Mouse (Mus musculus): ENCODE results near the gene Pgp.
"Not testable (repeated sequence)": the region's sequence is repeated elsewhere in the genome, so short reads cannot be mapped to it uniquely, and the experiment has no call there.

Gene Pgp

GRCm38 (mm10) chr17:24469910-24470602, at the start of gene Pgp, which contains the start of gene E4f1:
Gene Pgp, plus strand, starts transcription at chr17:24470392.
Gene E4f1, minus strand, starts transcription at chr17:24470313.
- peak; percentile 98 for DNase-seq (ENCODE audit: low read depth)

- no peak for DNase-seq (ENCODE audit: low read depth)
Observed at GRCm38 (mm10) chr17:24423114-24423513, 47.1 kb upstream of the Pgp start.

DNA sequence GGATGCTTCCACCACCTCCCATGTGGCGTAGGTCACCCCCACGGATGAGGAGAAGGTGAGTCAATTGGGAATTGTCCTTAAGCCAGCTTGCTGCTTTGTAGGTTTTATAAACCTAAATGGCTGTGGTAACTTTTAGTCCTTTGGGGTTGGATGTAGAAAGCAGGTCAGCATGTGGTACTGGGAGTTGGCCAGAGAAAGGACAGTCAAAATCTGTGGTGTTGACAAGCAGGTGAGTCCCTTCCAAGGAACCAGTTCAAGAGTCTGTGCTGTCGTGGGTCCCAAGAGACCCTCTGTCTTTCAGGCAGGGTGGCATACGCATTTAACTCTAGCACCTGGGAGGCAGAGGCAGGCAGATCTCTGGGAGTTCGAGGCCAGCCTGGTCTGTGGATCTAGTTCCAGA, 45.7 kb upstream of the Pgp start:
- no peak for DNase-seq (ENCODE audit: low read depth)

DNA sequence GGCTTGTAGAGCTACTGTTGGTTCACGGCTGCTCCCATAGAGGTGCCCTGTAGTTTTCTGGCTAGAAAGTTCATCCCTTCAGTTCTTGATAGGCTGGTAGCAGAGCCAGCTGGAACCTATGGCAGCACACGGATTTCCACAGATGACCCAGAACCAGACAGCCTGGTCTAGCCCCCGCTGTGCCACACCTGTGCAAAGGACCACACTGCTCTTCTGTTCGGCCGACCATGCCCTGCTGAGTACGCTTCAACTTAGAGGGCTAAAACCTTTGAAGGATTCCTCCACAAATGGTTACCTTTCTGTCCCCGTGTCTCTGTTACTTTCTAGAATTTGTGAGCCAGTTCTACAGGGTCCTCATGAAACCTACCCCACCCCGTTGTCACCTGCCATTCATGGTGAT, 44.9 kb upstream of the Pgp start:
- DNase-seq (ENCODE audit: low read depth), result not testable (repeated sequence)

GRCm38 (mm10) chr17:24425905-24426304, 44.3 kb upstream of the Pgp start:
- DNase-seq (ENCODE audit: low read depth), result no peak

GRCm38 (mm10) chr17:24426471-24427169, 43.6 kb upstream of the Pgp start, which contains the start of gene Eci1:
Gene Eci1, plus strand, starts transcription at chr17:24426641.
- DNase-seq (ENCODE audit: low read depth), result peak; percentile 85

DNA sequence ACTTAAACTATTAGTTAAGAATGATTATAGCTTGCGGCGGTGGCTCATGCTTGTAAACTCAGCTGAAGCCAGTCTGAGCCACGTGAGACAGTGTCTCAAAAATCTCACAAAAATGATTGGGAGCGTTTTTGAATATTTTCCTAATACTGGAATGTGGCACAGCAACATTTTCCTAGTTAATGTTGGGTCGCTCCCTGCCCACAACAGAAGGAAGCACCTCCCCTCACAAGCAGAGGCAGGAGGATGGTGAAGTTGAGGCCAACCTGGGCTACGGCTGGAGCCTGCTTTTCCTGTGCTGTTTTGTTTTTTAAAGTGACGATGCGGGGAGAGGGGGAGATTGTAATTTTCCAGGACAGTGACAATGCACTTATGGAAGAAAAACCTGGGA, 43.0 kb upstream of the Pgp start:
- no peak for DNase-seq (ENCODE audit: low read depth)

DNA sequence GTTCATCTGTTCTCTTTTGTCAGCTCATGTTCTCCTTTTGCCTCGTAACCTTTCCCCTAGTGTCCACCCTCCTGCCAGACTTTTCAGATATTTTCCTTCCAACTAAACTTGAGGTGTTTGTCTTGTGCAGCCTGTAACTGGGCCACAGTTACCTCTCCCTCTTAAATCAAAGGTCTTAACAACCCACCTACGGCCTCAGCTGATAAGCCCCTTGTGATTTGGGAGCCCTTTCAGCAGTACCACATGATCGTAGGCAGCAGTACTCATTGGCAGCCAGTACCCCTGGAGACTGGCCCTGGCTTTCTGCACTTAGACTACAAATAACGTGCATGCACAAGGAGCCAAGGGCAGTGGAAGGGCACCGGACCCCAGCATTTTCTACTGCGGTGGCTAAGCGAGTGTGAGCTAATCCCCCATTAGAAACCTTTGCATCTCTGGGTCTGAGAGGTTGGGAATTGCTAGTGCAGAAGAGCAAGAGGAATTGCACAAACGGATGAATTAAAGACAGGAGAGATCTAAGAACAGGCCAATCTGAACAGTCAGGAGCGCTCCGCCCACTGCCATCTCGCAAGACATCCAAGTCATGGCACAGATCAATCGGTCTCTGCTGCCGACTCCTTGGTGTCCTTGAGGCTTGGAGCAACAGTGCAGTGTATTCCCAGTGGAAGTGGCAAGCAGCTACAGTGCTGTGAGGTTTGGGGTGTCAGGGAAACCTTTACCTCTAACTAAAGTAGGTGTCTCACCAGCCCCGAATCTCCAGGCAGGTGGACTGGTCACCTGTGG, 40.8 kb upstream of the Pgp start:
- DNase-seq (ENCODE audit: low read depth), result no peak

DNA sequence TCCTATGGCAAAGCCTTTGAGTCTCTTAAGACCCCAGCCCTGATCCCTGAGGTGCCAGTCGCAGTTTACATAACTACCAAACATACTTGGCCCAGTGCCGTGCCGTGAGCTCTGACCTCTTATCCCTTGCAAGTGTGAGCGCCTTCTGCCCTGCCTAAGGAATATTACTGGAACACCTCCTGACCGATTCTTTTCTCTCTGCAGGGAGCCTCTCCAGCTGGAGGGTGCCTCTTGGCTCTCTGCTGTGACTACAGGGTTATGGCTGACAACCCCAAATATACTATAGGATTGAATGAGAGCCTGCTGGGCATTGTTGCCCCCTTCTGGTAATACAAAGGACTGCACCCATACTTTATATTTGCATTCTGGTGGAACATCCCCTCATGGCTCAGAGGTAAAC, 33.2 kb upstream of the Pgp start:
- no peak for DNase-seq (ENCODE audit: low read depth)

DNA sequence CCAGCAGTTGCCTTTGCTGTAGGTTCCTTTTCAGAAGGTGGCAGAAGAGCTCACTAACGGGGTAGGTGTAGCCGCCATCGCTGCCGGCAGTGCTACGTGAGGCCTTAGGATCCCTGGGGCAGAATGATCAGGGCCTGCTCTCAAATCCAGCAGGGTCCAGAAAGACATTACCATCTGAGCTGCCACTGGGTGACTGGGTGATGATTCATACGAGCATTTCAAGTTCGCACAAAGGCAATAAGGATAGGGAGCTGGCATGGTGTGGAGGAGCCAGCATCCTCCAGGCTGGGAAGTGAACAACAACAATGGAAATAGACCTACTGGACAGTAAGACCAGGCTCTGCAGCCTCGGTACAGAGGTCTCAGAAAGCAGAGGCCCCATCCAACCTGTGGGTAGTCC, 29.8 kb upstream of the Pgp start:
- DNase-seq (ENCODE audit: low read depth), result no peak

GRCm38 (mm10) chr17:24441148-24441547, 29.0 kb upstream of the Pgp start:
- DNase-seq (ENCODE audit: low read depth), result no peak

GRCm38 (mm10) chr17:24442107-24442506, 28.1 kb upstream of the Pgp start:
- no peak for DNase-seq (ENCODE audit: low read depth)

GRCm38 (mm10) chr17:24442632-24443155, 27.5 kb upstream of the Pgp start, which contains the start of gene Dnase1l2:
Gene Dnase1l2, minus strand, starts transcription at chr17:24443105.
- no peak for DNase-seq (ENCODE audit: low read depth)

DNA sequence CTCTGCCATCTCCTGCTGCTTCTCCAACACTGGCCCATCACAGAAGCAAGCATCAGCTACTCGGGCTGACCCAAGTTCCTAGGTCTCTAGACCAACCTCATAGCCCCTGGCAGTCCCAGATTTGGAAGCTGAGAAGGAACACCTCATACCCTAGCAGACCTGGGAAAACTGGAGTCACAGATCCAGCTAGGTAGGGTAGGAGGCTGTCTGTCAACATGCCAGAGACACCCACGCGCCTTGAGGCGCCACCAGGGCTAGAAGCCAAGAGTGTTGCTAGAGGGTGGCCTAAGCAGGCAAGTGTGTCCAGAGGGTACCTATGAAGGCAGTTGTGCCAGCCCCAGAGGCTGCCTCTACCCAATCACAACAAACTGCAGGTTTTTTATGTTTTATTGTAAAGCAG, 26.8 kb upstream of the Pgp start:
- DNase-seq (ENCODE audit: low read depth), result no peak

- no peak for DNase-seq (ENCODE audit: low read depth)
Observed at GRCm38 (mm10) chr17:24446590-24446989, 23.6 kb upstream of the Pgp start.

DNA sequence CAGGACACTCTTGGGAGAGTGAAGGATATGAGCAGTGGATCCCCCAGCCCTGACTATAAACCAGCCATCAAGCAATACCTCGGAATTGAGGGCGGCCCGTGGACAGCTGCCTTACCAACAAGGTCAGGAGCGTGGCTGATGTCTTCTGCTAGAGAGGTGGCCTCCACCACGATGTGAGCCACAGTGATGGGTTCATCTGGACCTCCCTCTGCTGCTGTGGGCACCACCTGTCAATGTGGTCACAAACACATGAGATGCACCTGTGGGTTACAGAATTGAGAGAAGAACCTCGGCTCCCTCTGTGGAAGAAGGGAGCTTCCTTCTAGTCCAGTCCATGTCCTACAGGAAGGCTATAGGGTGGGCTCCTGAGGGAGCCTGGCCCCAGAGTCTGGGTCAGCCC, 20.7 kb upstream of the Pgp start:
- DNase-seq (ENCODE audit: low read depth), result no peak

DNA sequence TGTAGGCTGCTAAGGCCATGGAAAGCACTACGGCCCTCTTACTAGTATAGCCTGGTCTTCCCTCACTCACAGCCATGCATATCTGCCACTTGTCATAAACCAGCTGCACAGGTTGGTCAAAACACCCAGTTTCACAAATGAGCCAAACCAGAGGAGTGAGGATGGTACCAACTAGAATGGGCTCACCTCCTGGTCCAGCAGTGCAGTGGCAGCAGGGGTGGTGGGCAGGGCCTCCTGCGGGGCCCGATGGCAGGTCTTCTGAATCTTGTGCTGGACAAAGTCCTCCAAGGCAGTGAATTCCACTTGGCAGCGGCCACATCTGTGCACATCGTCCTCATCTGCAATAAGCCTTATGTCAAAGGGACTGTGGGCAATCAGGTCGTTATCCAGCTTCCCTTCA, 19.0 kb upstream of the Pgp start:
- no peak for DNase-seq (ENCODE audit: low read depth)

DNA sequence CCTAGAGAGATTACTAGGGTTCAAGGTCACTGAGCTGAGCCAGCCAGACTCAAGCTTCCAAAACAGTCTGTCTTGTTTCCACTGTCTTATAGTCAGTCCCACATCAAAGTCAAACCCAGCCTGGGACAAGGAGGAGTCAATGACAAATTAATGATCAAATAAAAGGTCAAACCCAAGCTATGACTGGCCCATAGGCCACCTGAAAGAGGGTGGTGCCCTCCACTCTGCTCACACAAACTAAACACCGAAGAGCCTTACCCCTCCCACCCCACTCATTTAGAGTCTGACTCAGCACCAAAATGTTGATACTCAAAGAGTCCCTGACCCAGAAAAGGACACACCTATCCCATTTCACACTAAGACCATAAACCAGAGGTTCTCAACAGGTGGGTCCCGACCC, 16.8 kb upstream of the Pgp start:
- DNase-seq (ENCODE audit: low read depth), result no peak

GRCm38 (mm10) chr17:24454218-24454755, 15.9 kb upstream of the Pgp start:
- no peak for DNase-seq (ENCODE audit: low read depth)

DNA sequence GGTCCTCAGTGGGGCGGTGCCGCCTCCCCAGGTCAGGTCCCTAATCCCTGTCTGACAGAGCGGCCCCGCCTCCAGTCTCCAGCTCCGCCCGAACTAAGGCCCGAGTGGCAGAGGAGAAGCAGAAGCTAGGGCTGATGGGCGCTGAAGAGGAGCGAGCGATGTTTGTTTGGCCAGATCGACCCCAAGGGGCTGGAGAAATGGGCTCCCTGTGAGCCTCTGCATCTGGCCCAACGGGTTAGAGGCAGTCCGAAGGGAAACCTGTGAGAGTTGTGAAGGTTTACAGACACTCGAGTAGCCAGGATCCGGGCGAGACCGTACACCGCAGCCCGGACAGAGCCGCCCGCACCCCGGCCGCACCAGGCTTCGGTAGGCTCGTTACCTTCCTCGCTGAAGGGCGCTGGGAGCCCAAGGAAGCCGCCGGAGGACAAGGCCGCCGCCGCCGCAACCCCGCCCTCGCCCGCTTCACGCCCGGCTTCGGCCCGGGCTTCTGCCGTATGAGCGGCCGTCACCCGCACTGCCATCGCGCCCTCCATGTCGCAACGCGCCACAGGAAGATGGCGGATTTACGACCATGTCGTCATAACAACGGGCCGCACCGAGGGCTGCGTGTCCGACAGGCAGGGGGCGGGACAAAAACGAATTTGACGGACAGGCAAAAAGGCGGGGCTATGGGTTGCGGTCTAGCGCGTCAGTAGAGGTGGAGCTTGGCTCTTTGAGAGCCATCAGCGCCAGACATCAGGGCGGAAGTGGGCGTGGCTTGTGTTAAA, 15.3 kb upstream of the Pgp start:
- peak; percentile 99 for DNase-seq (ENCODE audit: low read depth)

DNA sequence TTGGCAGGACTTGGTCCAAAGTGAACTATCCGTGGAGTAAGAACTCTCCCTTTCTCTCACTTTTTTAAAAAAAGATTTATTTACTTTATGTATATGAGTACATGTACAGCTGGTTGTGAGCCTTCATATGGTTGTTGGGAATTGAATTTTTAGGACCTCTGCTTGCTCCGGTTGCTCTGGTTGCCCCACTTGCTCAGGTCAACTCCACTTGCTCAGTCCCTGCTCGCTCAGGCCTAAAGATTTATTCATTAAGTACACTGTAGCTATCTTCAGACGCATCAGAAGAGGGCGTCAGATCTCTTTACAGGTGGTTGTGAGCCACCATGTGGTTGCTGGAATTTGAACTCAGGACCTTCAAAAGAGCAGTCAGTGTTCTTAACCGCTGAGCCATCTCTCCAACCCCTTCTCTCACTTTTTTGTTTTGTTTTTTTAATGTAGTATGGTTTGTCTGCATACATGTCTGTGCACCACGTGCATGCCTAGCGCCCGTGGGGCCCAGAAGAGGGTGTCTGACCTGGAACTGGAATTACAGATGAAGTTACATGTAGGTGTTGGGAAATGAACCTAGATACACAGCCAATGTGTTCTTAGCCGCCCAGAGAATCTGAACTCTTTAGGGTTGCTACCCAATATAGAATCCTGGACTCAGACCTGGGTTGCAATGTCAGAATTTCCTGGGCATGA, 14.5 kb upstream of the Pgp start:
- DNase-seq (ENCODE audit: low read depth), result not testable (repeated sequence)
